ENCODE assay signal across 31 mouse cellular contexts in the genomic region with DNA sequence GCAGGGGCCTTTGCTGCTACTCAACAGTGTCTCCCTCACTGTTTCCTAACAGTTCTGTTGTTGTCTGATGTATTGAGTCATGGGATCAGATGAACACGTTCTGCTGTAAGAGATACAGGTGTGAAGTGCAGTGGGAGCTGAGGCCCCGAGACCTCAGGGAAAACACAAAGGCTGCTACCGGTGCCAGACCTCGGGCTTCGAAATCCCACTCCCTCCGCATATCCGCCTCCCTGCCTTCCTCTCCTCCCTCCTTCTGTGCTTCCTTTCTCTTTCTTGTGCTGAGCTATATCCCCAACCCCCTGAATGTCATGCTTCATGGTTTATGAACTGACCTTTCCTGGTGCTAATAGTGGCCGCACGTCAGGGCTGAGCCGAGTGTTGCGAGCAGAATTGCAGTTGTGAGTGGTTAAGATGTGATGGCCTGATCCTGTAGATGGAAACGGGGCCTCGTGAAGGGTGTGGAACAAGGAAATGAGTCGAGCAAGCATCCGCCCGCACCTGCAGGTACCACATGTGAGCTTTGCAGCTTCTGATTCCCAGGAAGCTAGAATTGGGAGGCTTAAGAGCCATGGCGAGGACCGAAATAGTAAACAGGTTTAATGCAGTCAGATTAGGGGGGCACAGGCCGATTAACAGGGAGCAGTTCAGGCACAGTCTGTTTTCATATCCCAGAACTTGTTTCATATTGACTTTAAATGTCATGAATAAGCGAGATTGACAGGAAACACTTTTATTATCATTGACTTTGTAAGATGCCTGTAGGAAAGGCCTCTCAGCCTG. TPM values are rescaled to one million over a fixed set of nuclear protein-coding genes. Genes with fewer than 3 reads are reported as not detected.
DNase-seq lines count a peak whose midpoint lies in the region; ATAC-seq and TF ChIP-seq lines count a peak whose summit lies in the region.
"Had no signal": no experiment of that assay in that cellular context is flagged by ENCODE, and none has a peak within 500 bp of the region (broad histone marks: within the 10 kb centered on the region; RNA-seq: fewer than 3 reads in every experiment).

No protein-coding gene starts in this region.

- no peak for ATAC-seq in kidney, postnatal 0 days (replicated peaks; ENCODE audit: low FRiP score, low read depth)
- ATAC-seq in neural tube, embryonic 14.5 days (ENCODE audit: low read depth): no peak
- ATAC-seq in neural tube, embryonic 15.5 days (ENCODE audit: low FRiP score): no peak
- ATAC-seq: activated CD4-positive, CD25-positive, alpha-beta regulatory T cell, adult 4 months; CD4-positive, CD25-positive, alpha-beta regulatory T cell, adult 4 months; hindbrain, embryonic 16.5 days; liver, embryonic 12.5 days; liver, postnatal 0 days had no signal

- no peaks in the 10 kb centered on the region for H3K27me3 ChIP-seq in kidney, postnatal 0 days (ENCODE audit: insufficient read depth, low read length)
- H3K27me3 ChIP-seq in neural tube, embryonic 14.5 days (ENCODE audit: control insufficient read depth, insufficient read depth, low read length): no peaks in the 10 kb centered on the region
- H3K27me3 ChIP-seq in neural tube, embryonic 15.5 days (replicated peaks): no peaks in the 10 kb centered on the region
- H3K27me3 ChIP-seq in limb, embryonic 10.5 days (ENCODE audit: low read depth, poor library complexity, severe bottlenecking): no peaks in the 10 kb centered on the region
- H3K27me3 ChIP-seq: embryonic facial prominence, embryonic 12.5 days; liver, embryonic 12.5 days had no signal

- H3K4me1 ChIP-seq in kidney, postnatal 0 days (replicated peaks; ENCODE audit: insufficient read depth, low read length): 0 out of 2 replicates have a peak, but pooled peaks cover 4% of the 10 kb centered on the region
- peaks cover 19% of the 10 kb centered on the region for H3K4me1 ChIP-seq in neural tube, embryonic 14.5 days (ENCODE audit: control insufficient read depth, insufficient read depth, low read length)
- peaks cover 55% of the 10 kb centered on the region for H3K4me1 ChIP-seq in neural tube, embryonic 15.5 days
- H3K4me1 ChIP-seq in limb, embryonic 10.5 days: peaks cover 10% of the 10 kb centered on the region; the same call in 1 of the 2 replicates
- H3K4me1 ChIP-seq: embryonic facial prominence, embryonic 12.5 days; liver, embryonic 12.5 days; megakaryocyte, embryonic 14.5 days had no signal

- no peak overlapping the region for H3K27ac ChIP-seq in kidney, postnatal 0 days
- H3K27ac ChIP-seq in neural tube, embryonic 14.5 days (ENCODE audit: low read depth, low read length): no peak overlapping the region
- H3K27ac ChIP-seq in neural tube, embryonic 15.5 days (replicated peaks): no peak overlapping the region
- H3K27ac ChIP-seq in limb, embryonic 10.5 days: no peak overlapping the region
- H3K27ac ChIP-seq: embryonic facial prominence, embryonic 12.5 days; liver, embryonic 12.5 days; stomach, postnatal 0 days had no signal

- no peaks in the 10 kb centered on the region for H3K36me3 ChIP-seq in kidney, postnatal 0 days (ENCODE audit: insufficient read depth, low read length)
- no peaks in the 10 kb centered on the region for H3K36me3 ChIP-seq in neural tube, embryonic 14.5 days (ENCODE audit: control insufficient read depth, insufficient read depth, low read length)
- H3K36me3 ChIP-seq in neural tube, embryonic 15.5 days: no peaks in the 10 kb centered on the region
- no peaks in the 10 kb centered on the region for H3K36me3 ChIP-seq in limb, embryonic 10.5 days
- H3K36me3 ChIP-seq: embryonic facial prominence, embryonic 12.5 days; heart, embryonic 12.5 days; liver, embryonic 12.5 days had no signal

- H3K9ac ChIP-seq in kidney, postnatal 0 days (ENCODE audit: low read depth, low read length): no peak overlapping the region
- 0 out of 2 replicates have a peak overlapping the region, but pooled peaks have one; percentile 21 for H3K9ac ChIP-seq in neural tube, embryonic 14.5 days (replicated peaks; ENCODE audit: low read depth, low read length)
- H3K9ac ChIP-seq in neural tube, embryonic 15.5 days (replicated peaks): no peak overlapping the region
- H3K9ac ChIP-seq: embryonic facial prominence, embryonic 12.5 days; heart, embryonic 12.5 days; liver, embryonic 12.5 days; liver, postnatal 0 days had no signal

- DNase-seq in heart, adult 11 months: peak; percentile 66
- DNase-seq in heart, adult 8-10 months (ENCODE audit: low spot score): no peak
- peak; percentile 18 for DNase-seq in kidney, postnatal 0 days (ENCODE audit: low spot score)
- no peak for DNase-seq in kidney, postnatal 36 days
- peak; percentile 27 for DNase-seq in limb, embryonic 10.5 days (ENCODE audit: low spot score)
- DNase-seq: adrenal gland, adult 2 months; adrenal gland, postnatal 36 days; cerebellum, adult 8-10 months; cerebellum, postnatal 25 days; gastrocnemius, postnatal 10 days; kidney, adult 2 months; kidney, postnatal 25 days; liver, postnatal 0 days; midbrain, embryonic 14.5 days; right cerebral cortex, postnatal 4 days; thymus, adult 18-20 months; thymus, postnatal 25 days had no signal

- WGBS in kidney, postnatal 0 days: 28% methylated on average over 20 of the region's 20 CpGs
- 64% methylated on average over 20 of the region's 20 CpGs for WGBS in neural tube, embryonic 14.5 days
- 67% methylated on average over 20 of the region's 20 CpGs for whole genome bisulfite sequencing in neural tube, embryonic 15.5 days
- whole genome bisulfite sequencing in limb, embryonic 10.5 days: 71% methylated on average over 20 of the region's 20 CpGs

- no peak for TF ChIP-seq CTCF in kidney, postnatal 0 days (IDR thresholded peaks at IDR 0.05; ENCODE audit: low read depth)

- no peaks in the 10 kb centered on the region for H3K9me3 ChIP-seq in kidney, postnatal 0 days (replicated peaks; ENCODE audit: low read length)
- no peaks in the 10 kb centered on the region for H3K9me3 ChIP-seq in neural tube, embryonic 14.5 days (ENCODE audit: control insufficient read depth, low read length)
- H3K9me3 ChIP-seq in neural tube, embryonic 15.5 days (replicated peaks): no peaks in the 10 kb centered on the region
- H3K9me3 ChIP-seq in limb, embryonic 10.5 days (replicated peaks): no peaks in the 10 kb centered on the region
- H3K9me3 ChIP-seq: embryonic facial prominence, embryonic 12.5 days; heart, embryonic 12.5 days; liver, embryonic 12.5 days; megakaryocyte, embryonic 14.5 days had no signal

- no peak overlapping the region for H3K4me2 ChIP-seq in kidney, postnatal 0 days (ENCODE audit: low read length)
- H3K4me2 ChIP-seq in neural tube, embryonic 14.5 days (ENCODE audit: low read depth, low read length): no peak overlapping the region
- no peak overlapping the region for H3K4me2 ChIP-seq in neural tube, embryonic 15.5 days
- H3K4me2 ChIP-seq: embryonic facial prominence, embryonic 12.5 days; heart, embryonic 12.5 days; liver, embryonic 12.5 days had no signal

- H3K4me3 ChIP-seq in kidney, postnatal 0 days (replicated peaks; ENCODE audit: low read depth, low read length): no peak overlapping the region
- no peak overlapping the region for H3K4me3 ChIP-seq in neural tube, embryonic 14.5 days (ENCODE audit: low read depth, low read length)
- no peak overlapping the region for H3K4me3 ChIP-seq in neural tube, embryonic 15.5 days (replicated peaks)
- H3K4me3 ChIP-seq in limb, embryonic 10.5 days: no peak overlapping the region
- H3K4me3 ChIP-seq: embryonic facial prominence, embryonic 12.5 days; heart, embryonic 12.5 days; liver, embryonic 12.5 days; megakaryocyte, embryonic 14.5 days had no signal

RNA-seq across cellular contexts. Expression of a gene that starts 31.7 kb away (rescaled TPM):
- total RNA-seq in heart, adult 8-10 months (2022): under 1 TPM; 0.25 to 0.57 (median 0.54) TPM
- polyA plus RNA-seq in kidney, postnatal 0 days (2015; fragmentation: Nextera tagmentation; extraction: Ambion mirVana): 1.9 and 2.0 TPM in 2 replicates
- 9.7 and 13.5 TPM in 2 replicates for polyA plus RNA-seq in neural tube, embryonic 14.5 days (2014; fragmentation: Nextera tagmentation; extraction: Ambion mirVana)
- polyA plus RNA-seq in neural tube, embryonic 15.5 days (2015; fragmentation: Nextera tagmentation; extraction: Ambion mirVana): 19.4 and 22.2 TPM in 2 replicates
- polyA plus RNA-seq in limb, embryonic 10.5 days (2016; fragmentation: Nextera tagmentation; extraction: Ambion mirVana): 4.1 and 4.8 TPM in 2 replicates
- total RNA-seq: granulocyte monocyte progenitor cell, adult 5-6 weeks; hematopoietic stem cell, adult 5-6 weeks; monocyte, adult 5-6 weeks; neutrophil, adult 5-6 weeks had no signal
- polyA plus RNA-seq: activated CD4-positive, CD25-positive, alpha-beta regulatory T cell, adult 4 months; CD4-positive, CD25-positive, alpha-beta regulatory T cell, adult 4 months; liver, postnatal 0 days had no signal

Comparison
In these comparisons a context has a peak if more than half of its experiments do, and no peak if none do; other contexts are left out.
1. DNase-seq: peak in heart, adult 11 months (single experiment), kidney, postnatal 0 days (single experiment) and limb, embryonic 10.5 days (single experiment); none in heart, adult 8-10 months (single experiment) and kidney, postnatal 36 days (0 of 2).